Mouse (Mus musculus) cerebral cortex, adult 2 months (tissue): Measurements from ENCODE around the gene Nlrc5.

Source experiments
- WGBS: fragments of 180-500 bp; shearing (Covaris S2); methylation state at CpG from one replicate; pipeline ENCODE4 v1.1.7; 2018; 5-methylcytosine and 5-hydroxymethylcytosine counted together

The Nlrc5 gene

DNA sequence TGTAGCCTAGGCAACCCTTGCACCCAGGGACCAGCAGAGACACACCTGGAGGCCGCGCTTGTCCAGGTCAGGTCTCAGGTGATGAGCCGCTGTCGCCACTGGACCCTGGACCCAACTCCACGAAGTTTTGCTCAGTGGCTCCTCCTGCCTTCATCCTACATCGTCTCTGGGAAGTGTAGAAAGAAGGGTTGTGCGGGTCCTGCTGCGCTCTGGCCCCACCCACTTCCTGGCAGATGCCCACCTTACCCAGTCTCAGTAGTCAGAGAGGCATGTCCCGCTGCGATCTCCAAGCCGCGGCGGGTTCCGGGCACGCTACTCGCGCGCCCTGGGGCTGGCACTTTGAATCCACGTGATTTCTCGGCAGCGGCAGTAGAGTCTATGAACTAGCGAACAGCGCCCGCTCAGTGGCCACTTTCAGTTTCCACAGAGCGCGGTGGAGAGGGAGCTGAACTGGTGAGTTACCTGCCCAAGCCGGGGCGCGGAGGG is at the start of gene Nlrc5:
Gene Nlrc5, plus strand, starts transcription at position 376 of the 486 bp plus-strand sequence.
- under 1% methylated on average over 29 of the region's 29 CpGs for WGBS

GRCm38 (mm10) chr8:94385506-94386213 is 48.5 kb upstream of the Nlrc5 start:
- WGBS, result 24% methylated on average over 20 of the region's 20 CpGs

DNA sequence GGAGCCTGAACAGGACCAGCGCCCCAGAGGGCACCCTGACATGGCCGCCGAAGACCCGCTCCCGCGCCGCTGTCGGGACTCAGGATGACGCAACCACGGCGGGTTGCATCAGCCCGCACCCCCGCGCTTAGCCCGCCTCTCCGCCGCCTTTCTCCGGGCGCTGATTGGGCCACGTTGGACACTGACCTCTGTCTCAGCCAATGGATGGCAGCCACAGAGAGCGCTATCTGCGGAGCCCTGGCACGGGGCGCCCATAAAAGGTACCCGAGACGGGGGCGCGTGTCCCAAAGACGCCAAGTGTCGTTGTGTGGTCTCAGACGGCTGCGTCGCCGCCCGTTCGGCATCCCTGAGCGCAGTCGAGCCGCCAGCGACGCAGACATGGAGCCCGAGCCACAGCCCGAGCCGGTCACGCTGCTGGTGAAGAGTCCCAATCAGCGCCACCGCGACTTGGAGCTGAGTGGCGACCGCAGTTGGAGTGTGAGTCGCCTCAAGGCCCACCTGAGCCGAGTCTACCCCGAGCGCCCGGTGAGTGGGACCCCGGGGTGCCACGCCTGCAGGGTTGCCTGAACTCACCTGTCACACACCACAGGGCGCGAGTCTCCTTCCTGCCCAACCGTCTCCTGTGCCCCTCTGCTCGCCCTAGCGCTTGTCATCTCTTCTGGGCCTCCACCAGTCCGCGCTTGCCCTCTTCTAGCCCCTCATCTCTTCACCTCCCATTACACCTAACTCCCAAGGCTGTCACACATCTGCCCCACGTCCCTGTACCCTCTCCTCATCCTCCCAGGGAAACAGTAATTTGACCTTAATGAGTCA is 47.7 kb upstream of the Nlrc5 start, which contains the start of gene Herpud1:
Gene Herpud1, plus strand, starts transcription at position 225 of the 813 bp plus-strand sequence.
- WGBS, result under 1% methylated on average over 65 of the region's 65 CpGs

DNA sequence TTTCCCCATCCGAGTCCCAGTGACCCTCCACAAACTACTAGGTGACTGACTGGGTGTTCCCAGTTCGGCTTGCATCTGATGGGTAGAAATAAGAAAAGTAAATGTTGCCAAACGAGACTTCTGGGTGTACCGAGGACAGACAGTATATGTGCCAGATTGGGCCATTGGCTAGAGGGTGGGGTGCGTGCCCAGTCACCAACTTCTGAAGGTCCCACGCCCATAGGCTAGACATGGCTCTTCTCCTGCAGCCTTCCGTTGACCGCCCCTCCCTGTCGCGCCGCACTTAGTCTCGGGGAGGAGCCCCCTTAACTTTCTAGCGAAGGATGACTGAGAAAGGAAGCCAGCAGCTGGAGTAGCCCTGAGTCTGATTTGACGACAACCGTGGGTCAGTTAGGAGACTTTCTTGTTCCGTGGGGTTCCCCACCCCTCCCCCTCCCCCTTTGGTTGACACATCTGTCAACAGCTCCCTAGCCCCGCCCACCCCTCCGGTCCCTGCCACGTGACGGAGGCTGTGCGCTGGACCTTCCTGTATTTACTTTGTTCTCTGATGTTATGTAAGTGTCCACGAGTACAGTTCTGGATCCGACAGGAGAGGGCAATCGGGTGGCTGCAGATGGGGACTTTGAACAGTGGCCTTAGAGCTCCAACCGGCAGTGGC is 47.0 kb upstream of the Nlrc5 start:
- WGBS, result 1% methylated on average over 25 of the region's 25 CpGs

DNA sequence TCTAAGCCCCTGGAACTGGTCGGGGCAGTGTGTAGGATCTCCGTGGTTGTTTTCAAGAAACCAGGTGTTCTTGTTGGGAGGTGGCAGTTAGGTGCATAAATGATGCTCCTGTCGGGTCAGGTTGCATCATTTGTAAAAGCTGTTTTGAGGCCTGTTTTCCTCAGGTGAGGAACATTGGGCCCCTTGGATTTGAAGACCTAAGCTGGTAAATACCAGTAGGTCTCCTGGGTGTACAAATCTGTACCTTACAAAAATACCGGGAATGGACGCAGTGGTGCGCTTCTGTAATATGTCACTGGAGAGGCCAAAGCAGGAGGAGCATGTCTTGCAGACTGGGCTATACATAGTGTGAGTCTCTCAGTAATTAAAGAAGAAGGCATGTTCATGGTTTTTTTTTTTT is 46.4 kb upstream of the Nlrc5 start:
- 13% methylated on average over 6 of the region's 6 CpGs for WGBS

- WGBS, result 84% methylated on average over 6 of the region's 6 CpGs
Observed at GRCm38 (mm10) chr8:94389531-94389930, 44.6 kb upstream of the Nlrc5 start.

DNA sequence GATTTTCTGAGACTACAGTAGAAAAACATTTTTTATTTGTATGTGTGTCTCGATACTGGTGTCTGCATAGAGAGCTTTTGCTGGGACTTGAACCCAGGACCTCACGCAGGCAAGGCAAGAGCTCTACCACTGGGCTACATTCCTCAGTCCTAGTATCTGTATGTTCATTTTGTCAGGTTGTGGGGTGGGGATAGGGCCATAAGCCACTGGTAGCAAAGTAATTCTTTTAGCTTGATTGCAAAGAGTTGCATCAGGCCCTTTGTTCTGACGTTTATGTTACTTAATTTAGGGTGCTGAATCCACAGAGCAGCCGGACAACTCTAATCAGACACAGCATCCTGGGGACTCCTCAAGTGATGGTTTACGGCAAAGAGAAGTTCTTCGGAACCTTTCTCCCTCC is 43.7 kb upstream of the Nlrc5 start:
- 91% methylated on average over 6 of the region's 6 CpGs for WGBS

- 96% methylated on average over 8 of the region's 8 CpGs for WGBS
Observed at GRCm38 (mm10) chr8:94390910-94391309, 43.2 kb upstream of the Nlrc5 start.

DNA sequence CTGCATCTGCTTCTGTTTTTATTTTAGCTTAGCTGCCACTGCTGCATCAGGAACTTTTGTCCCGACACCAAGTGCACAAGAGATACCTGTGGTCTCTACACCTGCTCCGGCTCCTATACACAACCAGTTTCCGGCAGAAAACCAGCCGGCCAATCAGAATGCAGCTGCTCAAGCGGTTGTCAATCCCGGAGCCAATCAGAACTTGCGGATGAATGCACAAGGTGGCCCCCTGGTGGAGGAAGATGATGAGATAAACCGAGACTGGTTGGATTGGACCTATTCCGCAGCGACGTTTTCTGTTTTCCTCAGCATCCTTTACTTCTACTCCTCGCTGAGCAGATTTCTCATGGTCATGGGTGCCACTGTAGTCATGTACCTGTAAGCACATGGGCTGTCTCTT is 42.0 kb upstream of the Nlrc5 start:
- WGBS, result 76% methylated on average over 12 of the region's 12 CpGs

GRCm38 (mm10) chr8:94392648-94393047 is 41.5 kb upstream of the Nlrc5 start:
- WGBS, result 65% methylated on average over 6 of the region's 6 CpGs

DNA sequence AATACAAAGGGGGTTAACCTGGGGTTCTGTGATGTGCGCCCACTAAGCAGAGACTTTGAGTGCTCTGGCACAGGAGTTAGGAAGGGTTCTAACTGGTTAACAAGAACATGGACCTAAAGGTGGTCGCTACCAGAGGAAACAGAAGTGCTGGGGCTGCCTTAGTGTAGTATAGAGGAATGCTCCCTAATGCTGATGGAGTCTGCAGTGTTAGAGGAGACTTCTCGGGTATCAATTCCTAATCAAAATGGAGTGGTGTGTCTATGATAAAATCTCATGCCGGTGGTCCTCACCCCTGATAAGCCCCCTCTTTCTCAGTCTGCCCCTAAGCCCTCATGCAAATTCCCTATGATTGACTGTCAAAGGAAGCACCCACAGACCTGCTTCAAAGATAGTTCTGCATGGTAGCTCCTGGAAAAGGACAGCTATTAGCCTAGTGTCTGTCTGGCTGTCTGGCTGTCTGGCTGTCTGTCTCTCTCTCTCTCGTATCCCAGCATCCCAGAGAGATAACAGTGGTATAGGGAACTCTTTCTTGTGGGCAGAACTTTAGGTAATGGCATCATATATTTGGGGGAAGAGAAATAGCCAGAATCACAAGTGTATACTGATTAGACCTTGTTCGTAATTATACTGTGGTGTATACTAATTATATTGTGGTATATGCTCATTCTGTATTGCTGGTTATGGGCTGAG is 38.2 kb upstream of the Nlrc5 start:
- 88% methylated on average over 6 of the region's 6 CpGs for WGBS

GRCm38 (mm10) chr8:94396964-94397657 is 37.0 kb upstream of the Nlrc5 start:
- 59% methylated on average over 11 of the region's 11 CpGs for WGBS

- WGBS, result 83% methylated on average over 6 of the region's 6 CpGs
Observed at GRCm38 (mm10) chr8:94398587-94398986, 35.6 kb upstream of the Nlrc5 start.

DNA sequence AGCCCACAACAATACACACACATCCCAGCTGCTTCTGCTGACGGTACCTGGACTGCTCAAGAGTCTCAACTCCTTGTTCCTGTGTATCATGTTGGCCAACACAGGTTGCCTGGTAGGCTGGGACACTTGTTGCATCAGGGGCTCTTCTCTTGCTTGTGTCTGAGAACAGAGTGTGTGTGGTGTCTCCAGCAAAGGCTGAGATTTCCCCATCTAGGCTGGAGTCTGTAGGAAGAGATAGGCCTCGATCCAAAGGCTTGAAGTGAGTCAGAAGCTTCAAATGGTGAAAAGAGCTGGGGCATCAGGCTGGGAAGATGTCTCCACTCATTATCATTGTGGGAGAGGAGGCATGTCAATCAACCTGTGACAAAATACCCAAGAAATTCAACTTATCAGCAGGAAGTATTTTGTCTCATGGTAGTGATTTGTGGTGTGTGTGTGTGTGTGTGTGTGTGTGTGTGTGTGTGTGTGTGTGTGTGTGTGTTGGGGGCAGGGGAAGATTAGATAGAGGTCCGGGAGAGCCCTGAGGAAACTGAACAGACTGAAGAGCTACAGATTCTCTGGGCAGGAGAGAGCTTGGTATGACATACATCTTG is 34.7 kb upstream of the Nlrc5 start:
- 79% methylated on average over 3 of the region's 3 CpGs for WGBS

DNA sequence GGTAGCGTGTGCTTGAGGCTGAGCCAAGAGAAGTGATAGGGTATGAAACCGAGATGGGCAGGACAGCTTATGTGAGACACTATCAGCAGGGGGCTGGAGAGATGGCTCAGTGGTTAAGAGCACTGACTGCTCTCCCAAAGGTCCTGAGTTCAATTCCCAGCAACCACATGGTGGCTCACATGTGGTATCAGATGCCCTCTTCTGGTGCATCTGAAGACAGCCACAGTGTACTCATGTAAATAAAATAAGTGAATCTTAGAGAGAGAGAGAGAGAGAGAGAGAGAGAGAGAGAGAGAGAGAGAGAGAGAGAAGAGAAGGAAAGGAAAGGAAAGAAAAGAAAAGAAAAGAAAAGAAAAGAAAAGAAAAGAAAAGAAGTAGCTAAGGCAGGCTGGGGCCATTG is 34.2 kb upstream of the Nlrc5 start:
- WGBS, result 85% methylated on average over 2 of the region's 2 CpGs

GRCm38 (mm10) chr8:94408443-94409080 is 25.6 kb upstream of the Nlrc5 start:
- 73% methylated on average over 8 of the region's 8 CpGs for WGBS

DNA sequence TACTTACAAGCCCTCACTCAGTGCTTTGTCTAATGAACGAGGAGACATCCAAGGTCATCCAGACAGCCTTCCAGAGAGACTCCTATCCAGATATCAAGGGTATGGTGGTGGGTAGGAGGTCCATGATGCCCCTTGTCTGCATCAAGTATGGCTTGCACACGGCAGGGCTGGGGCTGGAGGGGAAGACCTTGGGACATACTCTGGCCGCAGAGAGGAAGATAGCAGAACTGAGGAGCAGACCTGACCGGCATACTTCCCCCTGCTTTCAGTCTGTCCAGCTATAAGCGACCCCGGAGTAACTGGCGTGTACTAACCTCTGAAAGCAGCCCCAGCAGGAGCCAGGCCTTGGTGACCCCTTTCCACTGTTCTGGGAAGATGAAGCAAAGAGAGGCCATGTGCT is 24.6 kb upstream of the Nlrc5 start:
- WGBS, result 95% methylated on average over 7 of the region's 7 CpGs

DNA sequence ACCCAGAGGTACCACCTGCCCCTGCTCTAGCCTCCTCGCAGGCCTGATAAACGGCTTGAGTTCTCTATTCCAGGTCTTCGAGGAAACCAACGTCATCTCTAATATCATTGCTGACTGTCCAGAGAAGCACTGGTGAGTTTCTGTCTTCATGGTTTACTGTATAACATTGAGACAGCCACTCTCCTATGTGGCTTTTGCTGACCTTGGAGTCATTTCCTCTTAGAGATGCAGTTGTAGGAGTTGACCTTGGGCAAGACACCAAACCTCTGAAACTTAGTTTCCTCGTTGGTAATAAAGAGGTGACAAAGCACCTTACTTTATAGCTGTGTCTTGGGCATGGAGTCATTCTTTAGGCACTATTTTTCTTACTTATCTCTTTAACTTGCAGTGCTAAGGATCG is 21.6 kb upstream of the Nlrc5 start:
- WGBS, result 85% methylated on average over 6 of the region's 6 CpGs

DNA sequence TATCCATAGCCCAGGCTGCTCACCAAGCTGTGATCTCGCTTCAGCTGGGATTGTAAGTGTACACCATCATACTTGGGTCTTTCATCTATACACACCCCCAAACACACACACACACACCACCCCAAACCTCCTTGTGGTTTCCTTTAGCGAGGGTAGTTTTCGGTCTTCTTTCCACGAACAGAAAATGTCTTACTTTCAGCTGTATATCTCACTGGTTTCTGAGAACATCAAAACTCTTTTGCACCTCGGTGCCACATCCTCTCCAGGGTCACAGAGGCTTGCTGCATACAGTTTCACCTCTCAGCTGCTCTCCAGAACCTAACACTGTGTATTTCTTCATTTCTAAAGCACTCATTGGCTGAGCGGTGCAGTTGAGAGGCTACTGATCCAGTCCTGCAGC is 20.6 kb upstream of the Nlrc5 start:
- WGBS, result 93% methylated on average over 6 of the region's 6 CpGs

DNA sequence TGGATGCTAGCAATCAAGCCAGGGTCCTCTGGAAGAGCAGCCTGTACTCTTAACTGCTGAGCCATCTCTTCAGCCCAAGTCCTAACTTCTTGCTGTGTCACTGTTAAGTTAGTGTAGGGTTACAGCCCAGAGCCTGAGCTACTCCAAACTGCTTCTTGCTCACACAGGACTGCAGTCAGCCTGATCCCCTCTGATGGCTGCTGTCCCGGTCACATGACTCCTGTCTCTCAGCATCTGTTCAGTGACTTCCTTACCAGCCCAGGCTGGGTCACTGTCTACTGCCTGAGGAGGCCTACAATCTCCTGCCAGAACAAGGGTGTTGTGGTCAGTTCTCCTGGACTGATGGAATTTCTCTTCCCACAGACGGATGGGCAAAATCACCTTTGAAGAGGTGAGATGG is 18.9 kb upstream of the Nlrc5 start:
- WGBS, result 76% methylated on average over 2 of the region's 2 CpGs
